Mouse (Mus musculus) CH12.LX (cell line): ENCODE measurements around the gene Gm20518.

Experiments
- CTCF ChIP-seq, 2 experiments: IDR thresholded peaks in 1 of 2; conservative IDR thresholded peaks in 1 of 2; 2 replicates each; pipeline ENCODE4 v1.5.1; 2011 to 2012; ENCODE audit warnings: low read depth in 2 of 2, low read length in 2 of 2, improper control_type of control experiment in 1 of 2, inconsistent platforms in 1 of 2, mild to moderate bottlenecking in 1 of 2, moderate library complexity in 1 of 2
- EP300 ChIP-seq: IDR thresholded peaks from 2 replicates; pipeline ENCODE4 v1.6.1; 2011; ENCODE audit warnings: low read length, improper control_type of control experiment
- ETS1 ChIP-seq: conservative IDR thresholded peaks from 2 replicates; pipeline ENCODE4 v1.6.1; 2012; ENCODE audit warnings: low read depth, mild to moderate bottlenecking, inconsistent platforms, low read length, improper control_type of control experiment, moderate library complexity
- MAFK ChIP-seq: IDR thresholded peaks from 2 replicates; pipeline ENCODE4 v1.6.1; 2011; ENCODE audit warnings: low read length, improper control_type of control experiment; ENCODE audit not compliant: insufficient replicate concordance
- MXI1 ChIP-seq: IDR thresholded peaks from 2 replicates; pipeline ENCODE4 v1.6.1; 2011; ENCODE audit warnings: mild to moderate bottlenecking, low read depth, low read length, improper control_type of control experiment
- MYC ChIP-seq: IDR thresholded peaks from 2 replicates; pipeline ENCODE4 v1.6.1; 2011; ENCODE audit warnings: low read depth, mild to moderate bottlenecking, improper control_type of control experiment, low read length
- PAX5 ChIP-seq: IDR thresholded peaks from 2 replicates; pipeline ENCODE4 v1.6.1; 2012; ENCODE audit warnings: low read length, inconsistent platforms, mixed read lengths
- POLR2A ChIP-seq: IDR thresholded peaks from 2 replicates; pipeline ENCODE4 v1.6.1; 2011; ENCODE audit warnings: low read depth, mild to moderate bottlenecking, improper control_type of control experiment, low read length
- POLR2AphosphoS2 ChIP-seq: IDR thresholded peaks from 2 replicates; pipeline ENCODE4 v1.6.1; 2011; ENCODE audit warnings: low read depth, low read length, improper control_type of control experiment
- TCF12 ChIP-seq: IDR thresholded peaks from 2 replicates; pipeline ENCODE4 v1.6.1; 2014; ENCODE audit warnings: low read depth, mild to moderate bottlenecking, inconsistent platforms, low read length, improper control_type of control experiment
- ZC3H11A ChIP-seq: IDR thresholded peaks from 2 replicates; pipeline ENCODE4 v1.6.1; 2012; ENCODE audit warnings: low read depth, mild to moderate bottlenecking, inconsistent platforms, low read length, improper control_type of control experiment
- ZMIZ1 ChIP-seq: IDR thresholded peaks from 2 replicates; pipeline ENCODE4 v1.6.1; 2012; ENCODE audit warnings: low read depth, mild to moderate bottlenecking, inconsistent platforms, low read length, improper control_type of control experiment

DNA sequence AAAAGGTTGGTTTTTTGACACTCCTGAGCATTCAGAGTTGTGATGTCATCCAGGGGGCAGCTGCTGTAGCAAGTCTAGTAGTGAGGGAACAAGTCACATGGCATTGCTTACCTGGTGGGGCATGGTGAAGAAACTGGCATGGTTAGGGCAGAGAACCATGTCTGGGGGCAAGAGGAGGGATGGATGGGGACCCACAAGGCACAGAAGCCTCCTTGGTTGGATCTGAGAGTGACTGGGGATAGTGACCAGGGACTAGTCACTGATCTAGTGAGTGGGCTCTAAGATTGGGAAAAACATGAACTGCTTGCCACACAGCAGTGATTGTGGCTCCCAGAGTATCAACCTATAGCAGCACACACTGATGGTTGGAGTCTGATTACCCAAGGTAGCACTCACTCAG is 91.9 kb downstream of the Gm20518 start:
- no peak for TF ChIP-seq CTCF (conservative IDR thresholded peaks at IDR 0.05 in 1 of 2, IDR thresholded peaks at IDR 0.05 in 1 of 2; ENCODE audit: low read depth in 2 of 2, low read length in 2 of 2)
- no peak for TF ChIP-seq ZC3H11A
- no peak for TF ChIP-seq MXI1
- TF ChIP-seq EP300 = no peak
- TF ChIP-seq MYC = no peak
- no peak for TF ChIP-seq ZMIZ1
- no peak for TF ChIP-seq TCF12
- no peak for TF ChIP-seq MAFK
- no peak for TF ChIP-seq ETS1
- TF ChIP-seq POLR2AphosphoS2 = no peak
- no peak for TF ChIP-seq POLR2A
- no peak for TF ChIP-seq PAX5
